In the genomic region with DNA sequence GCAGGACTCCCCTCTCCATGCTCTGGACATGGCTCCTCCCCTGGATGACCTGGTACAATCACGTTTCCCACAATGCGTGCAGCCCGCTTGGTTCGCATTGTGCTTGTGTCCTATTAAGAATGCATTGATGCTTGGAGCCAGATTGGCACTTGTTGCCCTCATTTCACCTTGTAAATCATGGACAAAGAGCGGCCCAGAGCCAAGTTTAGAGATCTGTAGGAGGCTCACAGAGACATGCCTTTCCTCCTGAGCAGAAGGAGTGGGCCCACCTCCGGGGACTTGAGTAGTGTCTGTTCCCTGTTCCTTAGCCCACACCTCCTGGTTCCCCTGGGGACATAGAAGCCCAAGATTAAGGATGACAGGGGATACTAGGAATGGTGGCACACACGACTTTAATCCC, we compare ENCODE assay signal across 17 mouse cellular contexts.
"Had no signal": no experiment of that assay in that cellular context is flagged by ENCODE, and none has a peak within 500 bp of the region (broad histone marks: within the 10 kb centered on the region; RNA-seq: fewer than 3 reads in every experiment).

No protein-coding gene starts in this region.

- H3K4me2 ChIP-seq: neural tube, embryonic 12.5 days; neural tube, embryonic 13.5 days; neural tube, embryonic 15.5 days; stomach, embryonic 15.5 days had no signal

- H3K27ac ChIP-seq: neural tube, embryonic 12.5 days; neural tube, embryonic 13.5 days; neural tube, embryonic 15.5 days; stomach, embryonic 15.5 days; stomach, postnatal 0 days had no signal

- H3K36me3 ChIP-seq: neural tube, embryonic 15.5 days had no signal

- H3K4me3 ChIP-seq: neural tube, embryonic 12.5 days; neural tube, embryonic 13.5 days; neural tube, embryonic 15.5 days; stomach, embryonic 15.5 days had no signal

- DNase-seq: retina, postnatal 1 day; right cerebral cortex, adult 18-20 months; right cerebral cortex, postnatal 14 days; right cerebral cortex, postnatal 25 days; right cerebral cortex, postnatal 4 days; spleen, adult 18-20 months; thymus, adult 18-20 months; thymus, adult 2 months; thymus, postnatal 14 days; thymus, postnatal 25 days; thymus, postnatal 36 days; thymus, postnatal 4 days had no signal

- H3K9me3 ChIP-seq: neural tube, embryonic 12.5 days; neural tube, embryonic 13.5 days; neural tube, embryonic 15.5 days; stomach, embryonic 15.5 days had no signal

- H3K27me3 ChIP-seq: neural tube, embryonic 12.5 days; neural tube, embryonic 13.5 days; neural tube, embryonic 15.5 days; stomach, embryonic 15.5 days had no signal

- H3K4me1 ChIP-seq: neural tube, embryonic 15.5 days; stomach, embryonic 15.5 days had no signal

- H3K9ac ChIP-seq: neural tube, embryonic 12.5 days; neural tube, embryonic 13.5 days; neural tube, embryonic 15.5 days; stomach, embryonic 15.5 days had no signal
